Mouse (Mus musculus) cerebellum, postnatal 25 days (tissue): ENCODE measurements around the gene Kif5c.

ENCODE experiments used
- DNase-seq, 2 experiments: peaks; one replicate each; pipeline ENCODE4 v3.0.0; 2021; ENCODE audit warnings: mixed read lengths in 2 of 2

Kif5c gene

GRCm38 (mm10) chr2:49671753-49672500 is 52.8 kb downstream of the Kif5c start:
- DNase-seq, result no peak

GRCm38 (mm10) chr2:49672501-49672874 is 53.4 kb downstream of the Kif5c start:
- peak; percentile 87 to 89 for DNase-seq

GRCm38 (mm10) chr2:49676020-49676419 is 56.9 kb downstream of the Kif5c start:
- DNase-seq, result peak in 1 of 2 experiments; percentile 69

- no peak for DNase-seq
These were observed 59.3 kb downstream of the Kif5c start for GRCm38 (mm10) chr2:49678386-49678785.

GRCm38 (mm10) chr2:49679135-49679964 is 60.3 kb downstream of the Kif5c start:
- no peak for DNase-seq

GRCm38 (mm10) chr2:49682754-49683153 is 63.7 kb downstream of the Kif5c start:
- no peak for DNase-seq

- DNase-seq, result no peak
These were observed 65.7 kb downstream of the Kif5c start for GRCm38 (mm10) chr2:49684808-49685207.

DNA sequence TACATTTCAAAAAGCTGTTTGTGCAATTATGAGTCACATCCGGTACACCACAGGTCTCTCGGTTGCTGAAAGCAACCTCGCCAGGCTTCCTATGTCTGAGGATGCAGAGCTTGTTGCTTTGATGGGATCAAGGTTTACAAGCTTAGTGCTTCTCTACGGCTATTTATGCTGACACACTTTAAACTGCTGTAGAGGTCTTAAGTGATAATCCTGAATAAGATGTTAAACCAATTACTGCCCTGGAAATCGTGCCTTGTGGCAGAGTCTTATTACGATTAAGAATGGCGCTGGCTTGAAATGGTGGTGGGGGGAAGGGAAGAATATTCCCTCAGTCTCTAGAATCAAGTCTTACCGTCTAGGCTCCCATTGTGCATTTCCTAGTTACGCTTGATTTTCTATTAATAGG is 71.3 kb downstream of the Kif5c start:
- no peak for DNase-seq

- peak in 1 of 2 experiments; percentile 51 for DNase-seq
These were observed 72.3 kb downstream of the Kif5c start for GRCm38 (mm10) chr2:49691441-49691840.

GRCm38 (mm10) chr2:49694727-49695126 is 75.6 kb downstream of the Kif5c start:
- peak in 1 of 2 experiments; percentile 4 for DNase-seq

DNA sequence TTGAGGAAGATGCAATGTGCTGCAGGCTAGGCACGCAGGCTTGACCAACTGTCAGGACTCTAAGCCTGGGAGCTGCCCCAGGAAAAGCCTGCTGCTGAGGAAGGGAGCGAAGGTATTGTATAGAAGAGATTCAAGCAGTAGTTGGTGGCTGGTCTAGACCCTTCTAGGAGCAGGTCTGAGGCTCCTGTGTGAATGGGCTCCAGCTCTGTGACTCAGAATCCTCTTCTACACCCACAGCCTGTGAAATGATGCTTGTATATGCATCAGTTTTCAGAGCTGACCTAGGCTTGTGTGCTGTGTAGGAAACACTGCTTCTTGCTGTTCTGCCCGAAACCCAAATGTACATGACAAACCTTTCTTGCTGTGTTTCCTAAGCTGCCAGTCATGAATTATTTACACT is 76.4 kb downstream of the Kif5c start:
- DNase-seq, result no peak

GRCm38 (mm10) chr2:49698851-49699250 is 79.8 kb downstream of the Kif5c start:
- DNase-seq, result no peak

- DNase-seq, result peak in 1 of 2 experiments; percentile 13
These were observed 81.3 kb downstream of the Kif5c start for GRCm38 (mm10) chr2:49700176-49700971.

- peak in 1 of 2 experiments; percentile 68 for DNase-seq
These were observed 91.1 kb downstream of the Kif5c start for GRCm38 (mm10) chr2:49710223-49710622.

DNA sequence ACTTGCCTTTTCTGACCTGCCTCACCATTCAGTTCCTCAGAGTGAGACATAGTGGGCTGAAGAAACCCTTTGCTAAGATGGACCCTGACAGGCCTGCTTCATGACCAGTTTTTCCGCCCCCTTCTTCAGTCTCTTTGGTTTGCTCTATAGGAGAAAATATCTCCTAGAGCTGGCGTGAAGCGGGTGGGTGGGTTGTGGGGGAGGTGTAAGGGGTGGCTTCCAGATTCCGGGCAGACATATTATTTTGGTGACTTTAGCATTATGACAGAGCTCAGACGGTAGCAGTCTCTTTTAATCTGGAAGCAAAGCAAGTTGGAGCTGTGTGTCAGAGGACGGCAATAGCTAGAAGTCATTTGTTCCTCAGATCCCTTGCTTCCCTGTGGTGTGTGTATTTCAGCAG is 92.6 kb downstream of the Kif5c start:
- no peak for DNase-seq

DNA sequence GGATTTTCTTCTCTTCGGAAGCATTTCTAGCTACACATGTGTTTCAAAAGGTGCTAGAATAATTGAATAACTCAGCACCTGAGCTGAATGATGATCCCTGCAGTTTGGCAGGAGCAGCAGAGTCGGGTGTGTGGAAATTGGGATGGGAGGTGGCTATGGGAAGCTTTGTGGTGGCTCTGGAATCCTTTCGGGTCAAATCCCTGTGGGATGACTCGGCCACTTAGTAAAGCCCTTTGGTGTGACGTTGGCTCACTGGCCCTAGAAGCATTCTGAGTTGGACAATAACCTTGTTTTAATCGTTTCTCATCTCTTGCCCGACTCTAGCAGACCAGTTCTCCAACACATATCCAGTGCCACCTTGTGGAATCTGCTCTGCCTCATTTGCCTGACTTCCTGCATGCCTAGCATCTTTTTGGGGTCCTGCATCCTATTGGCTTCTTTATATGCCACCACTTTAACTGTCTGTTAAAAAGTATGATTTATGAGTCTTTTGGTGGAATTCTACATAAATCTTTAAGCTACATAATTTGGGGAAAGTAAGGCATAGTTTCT is 93.3 kb downstream of the Kif5c start:
- peak in 1 of 2 experiments; percentile 44 for DNase-seq

DNA sequence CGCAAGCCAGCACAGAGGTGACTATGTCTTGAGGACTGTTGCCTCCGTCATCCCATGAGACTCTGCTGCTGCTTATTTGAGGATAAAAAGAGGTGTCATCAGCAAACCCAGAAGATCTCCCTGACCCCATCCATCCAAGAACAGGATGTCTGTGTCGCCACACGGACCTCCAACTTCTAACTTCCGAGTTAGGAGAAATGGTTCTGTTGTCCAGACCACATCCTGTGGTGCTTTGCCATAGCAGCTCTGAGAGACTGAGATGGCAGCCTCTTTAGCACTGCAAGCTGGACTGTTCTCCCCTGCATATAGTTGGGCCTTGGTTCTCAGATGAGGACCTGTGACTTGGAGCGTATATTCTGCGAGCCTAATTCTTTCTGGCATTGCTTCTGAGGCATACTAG is 97.4 kb downstream of the Kif5c start:
- DNase-seq, result no peak

DNA sequence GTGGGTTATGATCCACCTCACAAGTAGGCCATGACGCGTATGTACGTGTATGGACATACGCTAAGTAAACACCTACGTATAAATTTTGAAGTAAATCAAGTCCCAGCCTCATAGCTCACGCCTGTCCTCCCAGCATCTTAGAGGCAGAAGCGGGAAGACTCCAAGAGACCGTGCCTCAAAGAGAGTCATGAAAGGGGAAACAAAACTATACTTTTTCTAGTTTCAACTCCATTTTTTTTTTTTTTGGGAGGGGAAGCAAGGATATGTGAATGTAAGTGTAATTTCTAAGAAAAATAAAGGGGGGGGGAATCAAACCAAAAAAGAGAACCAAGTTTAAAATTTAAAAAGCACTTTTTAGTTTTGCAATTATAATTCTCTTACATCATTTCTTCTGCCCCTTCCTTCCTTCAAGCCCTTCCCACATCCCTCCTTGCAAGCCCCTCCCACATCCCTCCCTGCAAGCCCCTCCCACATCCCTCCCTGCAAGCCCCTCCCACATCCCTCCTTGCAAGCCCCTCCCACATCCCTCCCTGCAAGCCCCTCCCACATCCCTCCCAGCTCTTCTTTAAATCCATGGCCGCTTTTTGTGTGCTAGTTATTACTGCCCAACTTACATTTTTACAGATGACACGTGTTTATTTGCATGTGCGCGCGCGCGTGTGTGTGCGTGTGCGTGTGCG is 98.5 kb downstream of the Kif5c start:
- DNase-seq, result no peak

GRCm38 (mm10) chr2:49718492-49718891 is 99.4 kb downstream of the Kif5c start:
- DNase-seq, result no peak

DNA sequence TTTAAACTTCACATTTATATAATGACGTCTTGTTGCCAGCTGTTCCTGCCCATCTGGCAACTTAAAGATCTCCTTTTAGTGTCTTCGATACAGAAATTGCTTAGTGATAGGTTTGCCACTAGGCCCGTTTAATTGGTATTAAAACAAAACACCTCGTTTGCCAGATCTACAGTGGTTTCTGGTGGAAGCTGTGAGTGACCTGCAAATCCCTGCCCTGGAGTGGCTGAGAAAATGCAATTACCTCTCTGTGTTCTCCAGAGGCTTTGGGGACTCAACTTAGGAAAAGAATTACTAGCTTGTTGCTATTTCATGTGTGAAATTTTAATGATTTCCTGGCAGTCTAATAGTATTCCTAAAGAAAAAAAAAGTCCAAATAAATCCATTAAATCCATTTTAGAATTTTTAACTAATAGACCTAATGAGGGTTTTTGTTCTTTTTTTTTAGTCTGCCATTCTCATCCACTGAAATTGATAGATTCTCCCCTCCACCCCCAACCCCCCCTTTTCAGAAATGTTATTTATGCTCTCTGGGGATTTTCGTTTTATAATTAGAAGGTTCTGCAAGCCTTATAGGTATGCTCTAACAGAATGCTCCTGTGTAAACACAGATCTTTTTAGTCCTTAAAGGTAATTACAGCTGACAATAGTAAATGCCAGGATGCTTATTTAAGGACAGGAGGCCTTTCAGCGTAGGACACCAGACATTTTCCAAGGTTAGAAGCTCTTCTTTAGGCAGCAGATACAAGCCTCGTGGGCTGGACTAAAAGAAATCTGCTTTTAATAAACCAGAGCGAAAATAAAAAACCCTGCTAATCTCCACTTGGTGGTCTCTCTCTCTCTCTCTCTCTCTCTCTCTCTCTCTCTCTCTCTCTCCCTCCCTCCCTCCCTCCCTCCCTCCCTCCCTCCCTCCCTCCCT is 100.1 kb downstream of the Kif5c start:
- DNase-seq, result no peak

DNA sequence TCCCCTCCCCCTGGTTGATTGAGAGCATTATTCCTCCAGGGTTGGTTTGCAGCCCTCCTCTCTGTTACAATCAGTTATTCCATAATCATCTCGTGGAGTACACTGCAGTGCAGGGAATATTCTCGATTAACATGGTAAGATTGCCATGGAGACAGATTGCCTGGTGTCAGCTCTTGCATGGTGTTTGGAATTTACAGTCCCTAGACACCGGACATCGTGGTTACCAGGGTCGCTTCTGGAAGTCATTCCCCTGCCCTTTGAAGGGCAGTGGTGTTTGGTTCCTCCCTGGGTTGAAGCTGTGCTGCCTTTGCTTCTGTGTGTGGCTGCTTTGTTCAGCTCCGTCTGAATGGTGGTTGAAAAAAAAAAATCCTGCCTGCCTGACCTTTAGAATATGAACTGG is 100.8 kb downstream of the Kif5c start:
- no peak for DNase-seq
